Mouse (Mus musculus): ENCODE results near the gene Klc2. TPM values are rescaled to one million over a fixed set of nuclear protein-coding genes. Genes with fewer than 3 reads are reported as not detected.
A peak's percentile ranks its signal among the peaks of the same experiment; 100 is the strongest.
"Not testable (repeated sequence)": the region's sequence is repeated elsewhere in the genome, so short reads cannot be mapped to it uniquely, and the experiment has no call there.

Klc2 gene
- polyA plus RNA-seq, 1 experiment: 39.3 TPM

GRCm38 (mm10) chr19:5106074-5106473 is 12.3 kb downstream of the Klc2 start:
- DNase-seq (ENCODE audit: low read depth): no peak

GRCm38 (mm10) chr19:5098363-5099143 is 19.8 kb downstream of the Klc2 start, which contains the start of gene Cnih2:
Gene Cnih2 (minus strand): TSS chr19:5098521.
- DNase-seq (ENCODE audit: low read depth): no peak

GRCm38 (mm10) chr19:5097521-5098362 is 20.6 kb downstream of the Klc2 start:
- DNase-seq (ENCODE audit: low read depth): no peak

- no peak for DNase-seq (ENCODE audit: low read depth)
These were observed 22.4 kb downstream of the Klc2 start for GRCm38 (mm10) chr19:5095887-5096474.

- no peak for DNase-seq (ENCODE audit: low read depth)
These were observed 23.5 kb downstream of the Klc2 start for GRCm38 (mm10) chr19:5094746-5095417.

- DNase-seq (ENCODE audit: low read depth): no peak
These were observed 24.1 kb downstream of the Klc2 start for GRCm38 (mm10) chr19:5094243-5094632.

GRCm38 (mm10) chr19:5093481-5094242 is 24.7 kb downstream of the Klc2 start:
- no peak for DNase-seq (ENCODE audit: low read depth)

- DNase-seq (ENCODE audit: low read depth): no peak
These were observed 26.3 kb downstream of the Klc2 start for GRCm38 (mm10) chr19:5092083-5092482.

- DNase-seq (ENCODE audit: low read depth): no peak
These were observed 29.0 kb downstream of the Klc2 start for GRCm38 (mm10) chr19:5089324-5089723.

- DNase-seq (ENCODE audit: low read depth): peak; percentile 96
These were observed 30.3 kb downstream of the Klc2 start, which contains the start of gene Yif1a for GRCm38 (mm10) chr19:5087884-5088728. Gene Yif1a (plus strand): TSS chr19:5088538.

GRCm38 (mm10) chr19:5086533-5086932 is 31.8 kb downstream of the Klc2 start:
- DNase-seq (ENCODE audit: low read depth): not testable (repeated sequence)

GRCm38 (mm10) chr19:5085145-5085863 is 33.1 kb downstream of the Klc2 start, which contains the start of gene Tmem151a:
Gene Tmem151a (minus strand): TSS chr19:5085531.
- no peak for DNase-seq (ENCODE audit: low read depth)

- no peak for DNase-seq (ENCODE audit: low read depth)
These were observed 33.6 kb downstream of the Klc2 start for GRCm38 (mm10) chr19:5084834-5085144.

- no peak for DNase-seq (ENCODE audit: low read depth)
These were observed 34.2 kb downstream of the Klc2 start for GRCm38 (mm10) chr19:5083961-5084833.

GRCm38 (mm10) chr19:5082596-5082995 is 35.8 kb downstream of the Klc2 start:
- DNase-seq (ENCODE audit: low read depth): no peak

- DNase-seq (ENCODE audit: low read depth): no peak
These were observed 36.4 kb downstream of the Klc2 start for GRCm38 (mm10) chr19:5082005-5082404.

- DNase-seq (ENCODE audit: low read depth): no peak
These were observed 39.1 kb downstream of the Klc2 start for GRCm38 (mm10) chr19:5079279-5079678.

- DNase-seq (ENCODE audit: low read depth): no peak
These were observed 44.8 kb downstream of the Klc2 start for GRCm38 (mm10) chr19:5073518-5073917.
